Mouse (Mus musculus) monocyte, adult 2 months (primary cell): ENCODE data around the gene Aqp7.

Source experiments
- DNase-seq, 2 experiments: peaks; one replicate each; pipeline ENCODE4 v3.0.0; 2022; ENCODE audit warnings: low spot score in 2 of 2, low read depth in 1 of 2

Aqp7 gene

GRCm38 (mm10) chr4:41063351-41063750 is 15.4 kb upstream of the Aqp7 start:
- DNase-seq, result no peak

- DNase-seq, result no peak
Measured at GRCm38 (mm10) chr4:41057361-41057760, 9.4 kb upstream of the Aqp7 start.

GRCm38 (mm10) chr4:41056742-41057332 is 8.9 kb upstream of the Aqp7 start:
- DNase-seq, result no peak

GRCm38 (mm10) chr4:41056253-41056652 is 8.3 kb upstream of the Aqp7 start:
- no peak for DNase-seq

- no peak for DNase-seq
Measured at GRCm38 (mm10) chr4:41055111-41055510, 7.2 kb upstream of the Aqp7 start.

- no peak for DNase-seq
Measured at GRCm38 (mm10) chr4:41051781-41052180, 3.8 kb upstream of the Aqp7 start.

GRCm38 (mm10) chr4:41050726-41051675 is 3.1 kb upstream of the Aqp7 start:
- peak; percentile 9 to 22 for DNase-seq

GRCm38 (mm10) chr4:41048926-41049325 is 987 bp upstream of the Aqp7 start:
- no peak for DNase-seq

GRCm38 (mm10) chr4:41046254-41046795 is 1.6 kb downstream of the Aqp7 start:
- no peak for DNase-seq

- no peak for DNase-seq
Measured at GRCm38 (mm10) chr4:41045288-41045687, 2.7 kb downstream of the Aqp7 start.

- no peak for DNase-seq
Measured at GRCm38 (mm10) chr4:41043961-41044360, 4.0 kb downstream of the Aqp7 start.

- no peak for DNase-seq
Measured at GRCm38 (mm10) chr4:41042880-41043279, 5.1 kb downstream of the Aqp7 start.

GRCm38 (mm10) chr4:41040983-41041382 is 7.0 kb downstream of the Aqp7 start:
- DNase-seq, result no peak

GRCm38 (mm10) chr4:41037942-41038341 is 10.0 kb downstream of the Aqp7 start:
- DNase-seq, result no peak

- no peak for DNase-seq
Measured at GRCm38 (mm10) chr4:41031242-41031641, 16.7 kb downstream of the Aqp7 start.

- no peak for DNase-seq
Measured at GRCm38 (mm10) chr4:41029372-41029771, 18.6 kb downstream of the Aqp7 start.

- DNase-seq, result no peak
Measured at GRCm38 (mm10) chr4:41028272-41028671, 19.7 kb downstream of the Aqp7 start.

GRCm38 (mm10) chr4:41027872-41028271 is 20.1 kb downstream of the Aqp7 start:
- no peak for DNase-seq

- no peak for DNase-seq
Measured at GRCm38 (mm10) chr4:41026086-41026787, 21.7 kb downstream of the Aqp7 start.

GRCm38 (mm10) chr4:41021094-41021493 is 26.8 kb downstream of the Aqp7 start:
- no peak for DNase-seq

GRCm38 (mm10) chr4:41015798-41016197 is 32.1 kb downstream of the Aqp7 start:
- DNase-seq, result no peak

- DNase-seq, result no peak
Measured at GRCm38 (mm10) chr4:41013351-41013750, 34.6 kb downstream of the Aqp7 start.
